8 mouse cellular contexts compared by ENCODE assay signal in the genomic region with DNA sequence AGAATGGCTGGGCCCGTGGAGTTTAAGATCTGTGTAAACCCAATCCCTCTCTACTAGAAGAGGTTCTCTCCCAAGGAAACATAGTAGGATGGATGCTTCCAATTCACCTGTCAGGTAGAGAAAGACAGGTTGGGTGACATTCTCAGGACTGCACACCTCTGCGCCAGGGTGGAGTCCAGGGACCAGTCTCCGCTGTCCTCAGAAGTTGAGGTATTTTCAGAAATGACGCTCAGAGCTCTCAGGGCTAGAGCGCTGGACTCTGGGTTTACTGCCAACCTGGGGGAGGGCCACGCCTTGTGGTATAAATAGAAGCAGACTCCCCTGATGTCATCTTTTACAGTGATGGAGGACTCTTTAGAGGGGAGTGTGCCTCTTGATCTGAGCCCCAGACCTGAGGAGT. TPM values are rescaled to one million over a fixed set of nuclear protein-coding genes. Genes with fewer than 3 reads are reported as not detected.
DNase-seq lines count a peak whose midpoint lies in the region; ATAC-seq and TF ChIP-seq lines count a peak whose summit lies in the region.

No protein-coding gene starts in this region.

- WGBS in forebrain, embryonic 10.5 days = 83% methylated on average over 6 of the region's 6 CpGs
- WGBS in lung, adult 2 months = 34% methylated on average over 6 of the region's 6 CpGs
- WGBS in stomach, embryonic 16.5 days = 54% methylated on average over 6 of the region's 6 CpGs

- TF ChIP-seq CTCF in lung, adult 2 months (IDR thresholded peaks at IDR 0.05; ENCODE audit: insufficient read depth, low read length) = no peak

- ATAC-seq in stomach, embryonic 16.5 days (ENCODE audit: insufficient read depth, low FRiP score) = 0 out of 2 replicates have a peak, but pooled peaks have one; percentile 4

- DNase-seq in cerebellum, adult 8-10 months = peak; percentile 5
- no peak for DNase-seq in cerebellum, adult 11 months
- DNase-seq in forebrain, embryonic 10.5 days (ENCODE audit: extremely low spot score, low spot score) = no peak
- DNase-seq in heart, postnatal 36 days = peak; percentile 36 to 56
- DNase-seq in lung, adult 2 months = peak; percentile 47
- DNase-seq in adrenal gland, adult 2 months = no peak
- DNase-seq in layer of hippocampus, postnatal 36 days = no peak

- peak overlapping the region; percentile 66; the same call in 1 of the 2 replicates for H3K4me3 ChIP-seq in forebrain, embryonic 10.5 days
- no peak overlapping the region for H3K4me3 ChIP-seq in lung, adult 2 months (replicated peaks; ENCODE audit: extremely low read depth, low read depth, low read length)
- H3K4me3 ChIP-seq in stomach, embryonic 16.5 days (replicated peaks; ENCODE audit: low read length) = peak overlapping the region; percentile 65; the same call in 1 of the 2 replicates

- peaks cover 12% of the 10 kb centered on the region for H3K36me3 ChIP-seq in forebrain, embryonic 10.5 days (replicated peaks)
- H3K36me3 ChIP-seq in stomach, embryonic 16.5 days (ENCODE audit: control insufficient read depth, insufficient read depth, low read length) = 0 out of 2 replicates have a peak, but pooled peaks cover 1% of the 10 kb centered on the region

- peaks cover 34% of the 10 kb centered on the region for H3K4me1 ChIP-seq in forebrain, embryonic 10.5 days
- H3K4me1 ChIP-seq in lung, adult 2 months (ENCODE audit: control insufficient read depth, insufficient read depth, low read length) = peaks cover 6% of the 10 kb centered on the region
- peaks cover 34% of the 10 kb centered on the region for H3K4me1 ChIP-seq in stomach, embryonic 16.5 days (ENCODE audit: control insufficient read depth, insufficient read depth, low read length)

- intact Hi-C loops in heart, postnatal 36 days (cut with DNase I) = loop anchor here (1.0 to 2.0 kb wide), 3 partner anchors 27 to 193 kb away; a partner anchor contains a TSS

- H3K4me2 ChIP-seq in stomach, embryonic 16.5 days (ENCODE audit: low read depth, low read length) = peak overlapping the region; percentile 61

- H3K9ac ChIP-seq in stomach, embryonic 16.5 days (ENCODE audit: low read length) = peak overlapping the region; percentile 59; the same call in 1 of the 2 replicates

- 0 out of 2 replicates have a peak, but pooled peaks cover 1% of the 10 kb centered on the region for H3K9me3 ChIP-seq in forebrain, embryonic 10.5 days
- no peaks in the 10 kb centered on the region for H3K9me3 ChIP-seq in stomach, embryonic 16.5 days (replicated peaks; ENCODE audit: control insufficient read depth, low read length)

- peaks cover 12% of the 10 kb centered on the region; the same call in 1 of the 2 replicates for H3K27me3 ChIP-seq in forebrain, embryonic 10.5 days (ENCODE audit: poor library complexity, severe bottlenecking)
- no peaks in the 10 kb centered on the region for H3K27me3 ChIP-seq in stomach, embryonic 16.5 days (ENCODE audit: control insufficient read depth, insufficient read depth, low read length)

- TF ChIP-seq POLR2A in lung, adult 2 months (IDR thresholded peaks at IDR 0.05; ENCODE audit: borderline replicate concordance, extremely low read depth, low read depth, low read length) = no peak

- H3K27ac ChIP-seq in forebrain, embryonic 10.5 days = peak overlapping the region; percentile 91
- peak overlapping the region; percentile 85 for H3K27ac ChIP-seq in stomach, embryonic 16.5 days (ENCODE audit: low read length)

RNA-seq across cellular contexts. Expression of a gene that starts 0.6 kb away (rescaled TPM):
- 64.3 and 68.1 TPM in 2 replicates for polyA plus RNA-seq in forebrain, embryonic 10.5 days (2016; fragmentation: Nextera tagmentation; extraction: Ambion mirVana)
- 10 to 100 TPM; 18.0 to 19.8 TPM for total RNA-seq in heart, postnatal 36 days (2021)
- 19.2 and 21.1 TPM in 2 replicates for polyA plus RNA-seq in lung, adult 2 months (2012; rRNA removed)
- 49.7 and 55.4 TPM in 2 replicates for polyA plus RNA-seq in stomach, embryonic 16.5 days (2015; fragmentation: Nextera tagmentation; extraction: Ambion mirVana)
- total RNA-seq in adrenal gland, adult 2 months (2021) = 10 to 100 TPM in 1 of 2 experiments, 1 to 10 TPM in 1; 8.3 to 11.9 TPM
- 10.8 TPM in 2 replicates for polyA plus RNA-seq in adrenal gland, adult 2 months (2012; rRNA removed)
- 10 to 100 TPM; 18.7 to 23.0 TPM for total RNA-seq in layer of hippocampus, postnatal 36 days (2021)

RNA-seq across cellular contexts. Expression of a gene that starts 41.6 kb away (rescaled TPM):
- polyA plus RNA-seq in forebrain, embryonic 10.5 days (2016; fragmentation: Nextera tagmentation; extraction: Ambion mirVana) = 8.8 and 10.3 TPM in 2 replicates
- 10 to 100 TPM; 91.4 to 94.4 TPM for total RNA-seq in heart, postnatal 36 days (2021)
- polyA plus RNA-seq in lung, adult 2 months (2012; rRNA removed) = 11.0 and 18.3 TPM in 2 replicates
- 18.0 and 18.8 TPM in 2 replicates for polyA plus RNA-seq in stomach, embryonic 16.5 days (2015; fragmentation: Nextera tagmentation; extraction: Ambion mirVana)
- total RNA-seq in adrenal gland, adult 2 months (2021) = 10 to 100 TPM; 35.6 to 44.1 TPM
- polyA plus RNA-seq in adrenal gland, adult 2 months (2012; rRNA removed) = 2.7 and 3.1 TPM in 2 replicates
- total RNA-seq in layer of hippocampus, postnatal 36 days (2021) = 10 to 100 TPM; 65.2 to 68.6 TPM

Comparison
In these comparisons a context has a peak if more than half of its experiments do, and no peak if none do; other contexts are left out.
1. DNase-seq: peak in cerebellum, adult 8-10 months (single experiment), heart, postnatal 36 days (2 of 2) and lung, adult 2 months (single experiment); none in cerebellum, adult 11 months (single experiment), forebrain, embryonic 10.5 days (single experiment), adrenal gland, adult 2 months (single experiment) and layer of hippocampus, postnatal 36 days (0 of 2).